Mouse (Mus musculus) intestine, embryonic 16.5 days (tissue): Measurements from ENCODE around the gene Gatm. TPM values are rescaled to one million over a fixed set of nuclear protein-coding genes. Genes with fewer than 3 reads are reported as not detected.

Experiments used
- ATAC-seq: fragments of 200-750 bp; cut with Nextera tagmentation; 2 replicates; pipeline ENCODE4 v1.8.0; 2017; ENCODE audit warnings: moderate TSS enrichment, moderate library complexity
- H3K27ac ChIP-seq: fragments of 300-500 bp; sonication (generic); 2 replicates; pipeline ENCODE4 v1.5.1; 2014; ENCODE audit warnings: mild to moderate bottlenecking, low read length
- H3K27me3 ChIP-seq: fragments of 300-500 bp; sonication (generic); replicated peaks from 2 replicates; pipeline ENCODE4 v1.6.1; 2014; ENCODE audit warnings: low read length, control low read depth, mixed read lengths; ENCODE audit not compliant: control insufficient read depth, insufficient read depth
- H3K36me3 ChIP-seq: fragments of 300-500 bp; sonication (generic); 2 replicates; pipeline ENCODE4 v1.6.1; 2014; ENCODE audit warnings: low read length, control low read depth; ENCODE audit not compliant: control insufficient read depth, insufficient read depth
- H3K4me1 ChIP-seq: fragments of 300-500 bp; sonication (generic); 2 replicates; pipeline ENCODE4 v1.6.1; 2014; ENCODE audit warnings: low read length, control low read depth, mixed read lengths; ENCODE audit not compliant: control insufficient read depth, insufficient read depth
- H3K4me2 ChIP-seq: fragments of 300-500 bp; sonication (generic); 2 replicates; pipeline ENCODE4 v1.6.1; 2014; ENCODE audit warnings: low read depth, low read length, control low read depth
- H3K4me3 ChIP-seq: fragments of 300-500 bp; sonication (generic); 2 replicates; pipeline ENCODE4 v1.5.1; 2014; ENCODE audit warnings: mild to moderate bottlenecking, low read length
- H3K9ac ChIP-seq: fragments of 300-500 bp; sonication (generic); 2 replicates; pipeline ENCODE4 v1.6.1; 2014; ENCODE audit warnings: low read depth, low read length
- H3K9me3 ChIP-seq: fragments of 300-500 bp; sonication (generic); 2 replicates; pipeline ENCODE4 v1.6.1; 2016; ENCODE audit warnings: low read length, control low read depth; ENCODE audit not compliant: control insufficient read depth
- WGBS: fragments of 180-500 bp; shearing (Covaris S2); extraction: QIAGEN DNeasy Blood & Tissue Kit; methylation state at CpG from one replicate; pipeline ENCODE4 v1.1.7; 2014; 5-methylcytosine and 5-hydroxymethylcytosine counted together
- polyA plus RNA-seq: library from polyadenylated mRNA; unstranded; fragments of >200 nt; fragmentation: Nextera tagmentation; extraction: Ambion mirVana; gene quantifications from 2 replicates; pipeline ENCODE4 v1.2.1, GENCODE M21; 2015

The Gatm gene
- polyA plus RNA-seq, 1 experiment from 2014 or later: 22.3 TPM

DNA sequence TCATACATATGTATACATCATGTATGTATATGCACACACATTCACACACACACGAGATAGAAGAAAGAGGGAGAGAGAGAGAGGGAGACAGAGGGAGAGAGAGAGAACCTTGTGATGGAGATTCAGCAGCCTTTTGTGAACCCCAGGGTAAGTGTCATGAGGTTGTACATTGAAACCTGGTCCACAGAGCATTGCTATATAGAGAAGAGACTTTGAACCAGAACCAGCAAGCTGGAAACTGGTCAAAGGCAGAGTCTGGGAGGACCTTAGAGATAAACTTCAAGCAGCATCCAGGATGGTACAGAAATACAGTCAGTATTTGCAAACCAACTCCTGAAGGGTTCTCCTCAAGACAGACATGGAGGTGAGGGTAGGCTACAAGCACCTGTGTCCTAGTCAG lies 20.8 kb downstream of the Gatm start:
- no peak for ATAC-seq
- 67% methylated on average over 1 of the region's 1 CpGs for WGBS
- H3K27ac ChIP-seq: no peak overlapping the region

DNA sequence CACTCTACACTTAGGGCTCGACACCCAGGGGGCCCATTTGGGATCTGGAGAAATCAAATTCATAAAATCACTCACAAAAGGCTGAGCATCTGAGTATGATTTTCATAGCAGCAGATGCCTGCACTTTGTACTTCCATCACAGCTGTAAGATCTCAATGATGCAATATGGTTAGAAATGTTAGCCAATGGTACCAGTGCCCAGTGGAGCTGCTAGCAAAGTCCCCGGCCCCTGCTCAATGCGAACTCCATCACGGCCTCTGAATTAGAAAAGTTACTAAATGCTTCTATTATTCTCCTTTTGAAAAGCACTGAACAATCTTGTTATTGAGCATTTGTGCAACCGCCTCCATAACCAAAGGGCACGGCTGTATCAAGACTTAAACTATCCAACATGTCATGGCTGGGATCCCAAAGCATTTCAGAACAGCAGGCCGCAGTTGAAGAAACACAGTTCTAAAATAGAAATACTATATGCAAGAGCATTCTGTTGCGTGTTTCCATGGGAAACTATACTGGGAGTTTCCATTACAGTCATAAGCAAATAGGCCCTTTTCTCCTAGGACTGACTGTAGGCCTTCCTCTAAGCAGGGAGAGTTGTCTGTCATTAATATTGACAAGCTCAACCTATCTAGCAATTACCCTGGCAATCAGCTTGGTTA lies 23.1 kb downstream of the Gatm start:
- Histone ChIP-seq H3K4me1 (peaks cover 3% of the 10 kb centered on the region; the same call in 1 of the 2 replicates), H3K9ac (no peak overlapping the region), H3K4me3 (no peak overlapping the region), H3K9me3 (no peaks in the 10 kb centered on the region), H3K36me3 (no peaks in the 10 kb centered on the region), H3K27me3 (no peaks in the 10 kb centered on the region), H3K27ac (no peak overlapping the region), H3K4me2 (no peak overlapping the region)
- no peak for ATAC-seq
- WGBS: 90% methylated on average over 8 of the region's 8 CpGs

More for the DNA sequence above, 20.8 kb downstream of the Gatm start:
- H3K4me1 ChIP-seq: peaks cover 3% of the 10 kb centered on the region; the same call in 1 of the 2 replicates
- no peaks in the 10 kb centered on the region for H3K36me3 ChIP-seq
- H3K27me3 ChIP-seq: no peaks in the 10 kb centered on the region
- no peak overlapping the region for H3K9ac ChIP-seq
- H3K4me2 ChIP-seq: no peak overlapping the region
- H3K4me3 ChIP-seq: no peak overlapping the region
- no peaks in the 10 kb centered on the region for H3K9me3 ChIP-seq

DNA sequence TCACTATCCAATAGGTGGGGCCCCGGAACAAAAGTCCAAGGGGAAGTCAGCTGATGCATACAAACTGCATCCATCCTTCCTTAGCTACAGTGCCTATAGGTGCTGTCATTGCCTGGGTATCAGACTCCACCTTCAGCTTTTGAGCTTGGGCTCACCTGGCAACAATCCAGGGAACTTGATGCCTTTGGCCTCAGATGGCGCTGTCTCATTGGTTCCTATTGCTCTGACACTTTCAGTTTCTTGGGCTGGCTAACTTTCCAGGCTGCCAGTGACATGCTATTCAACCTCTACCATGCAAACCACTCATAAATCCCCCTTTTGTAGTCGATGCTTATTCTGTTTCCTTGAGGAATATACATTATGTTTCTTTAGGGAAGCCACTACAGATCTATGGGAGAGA lies 24.8 kb downstream of the Gatm start:
- no peak overlapping the region for H3K4me3 ChIP-seq
- no peaks in the 10 kb centered on the region for H3K36me3 ChIP-seq
- H3K9ac ChIP-seq: no peak overlapping the region
- H3K9me3 ChIP-seq: no peaks in the 10 kb centered on the region
- peaks cover 3% of the 10 kb centered on the region; the same call in 1 of the 2 replicates for H3K4me1 ChIP-seq
- no peak overlapping the region for H3K27ac ChIP-seq
- no peaks in the 10 kb centered on the region for H3K27me3 ChIP-seq
- H3K4me2 ChIP-seq: no peak overlapping the region
- WGBS: 73% methylated on average over 3 of the region's 3 CpGs
- ATAC-seq: no peak

DNA sequence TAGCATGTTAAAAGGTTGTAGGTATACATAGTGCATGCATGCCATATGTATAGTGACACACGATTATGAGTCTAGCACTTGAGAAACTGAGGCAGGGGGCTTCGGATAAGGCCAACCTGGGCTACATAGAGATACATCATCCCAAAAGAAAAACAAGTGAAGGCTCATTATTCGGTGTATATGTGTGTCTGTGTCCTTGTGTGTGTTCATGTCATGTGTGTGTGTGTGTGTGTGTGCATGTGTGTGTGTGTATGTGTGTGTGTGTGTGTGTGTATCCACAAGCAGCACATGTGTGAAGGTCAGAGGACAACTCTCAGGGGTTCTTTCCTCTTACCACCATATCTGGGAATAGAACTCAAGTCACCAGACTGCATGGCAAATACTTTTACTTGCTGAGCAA lies 28.8 kb downstream of the Gatm start:
- Histone ChIP-seq H3K9me3 (no peaks in the 10 kb centered on the region), H3K9ac (no peak overlapping the region), H3K36me3 (no peaks in the 10 kb centered on the region), H3K4me1 (peaks cover 3% of the 10 kb centered on the region; the same call in 1 of the 2 replicates), H3K27ac (no peak overlapping the region), H3K27me3 (no peaks in the 10 kb centered on the region), H3K4me3 (no peak overlapping the region), H3K4me2 (no peak overlapping the region)
- 97% methylated on average over 3 of the region's 3 CpGs for WGBS
- ATAC-seq: no peak

DNA sequence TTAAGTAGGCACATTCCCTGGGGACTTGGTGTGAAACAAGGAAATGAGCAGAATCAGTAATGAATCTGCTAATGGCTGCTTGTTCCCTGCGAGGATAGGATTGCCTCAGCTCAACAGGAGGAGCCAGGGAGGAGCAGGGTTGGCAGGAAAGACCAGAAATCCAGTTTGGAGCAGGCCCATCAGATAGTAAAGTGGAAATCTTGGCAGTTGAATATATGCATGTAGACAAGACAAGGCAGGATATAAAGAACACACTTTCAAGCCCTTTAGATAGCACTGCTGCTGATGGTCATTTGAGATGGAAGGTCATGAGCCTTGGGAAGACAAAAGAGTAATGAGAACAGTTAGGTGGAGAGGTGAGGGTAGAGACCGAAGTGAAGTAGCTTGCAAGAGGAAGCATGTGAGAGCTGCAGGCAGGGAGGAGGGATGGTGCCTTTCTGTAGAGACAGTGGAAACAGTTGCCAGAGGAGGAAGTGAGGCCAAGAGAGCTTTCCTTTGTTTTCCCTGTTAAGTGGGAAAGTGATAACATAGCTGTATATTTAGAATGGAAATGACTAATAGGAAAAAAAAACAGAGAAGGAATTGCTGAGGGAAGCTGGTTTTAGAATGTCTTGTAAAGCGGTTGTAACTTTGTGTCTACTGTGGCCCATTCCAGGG lies 29.6 kb downstream of the Gatm start:
- no peak for ATAC-seq
- Histone ChIP-seq H3K9me3 (no peaks in the 10 kb centered on the region), H3K4me2 (no peak overlapping the region), H3K36me3 (no peaks in the 10 kb centered on the region), H3K4me3 (no peak overlapping the region), H3K27me3 (no peaks in the 10 kb centered on the region), H3K9ac (no peak overlapping the region), H3K27ac (0 out of 2 replicates have a peak overlapping the region, but pooled peaks have one; percentile 27), H3K4me1 (peaks cover 3% of the 10 kb centered on the region; the same call in 1 of the 2 replicates)
- 61% methylated on average over 3 of the region's 3 CpGs for WGBS

DNA sequence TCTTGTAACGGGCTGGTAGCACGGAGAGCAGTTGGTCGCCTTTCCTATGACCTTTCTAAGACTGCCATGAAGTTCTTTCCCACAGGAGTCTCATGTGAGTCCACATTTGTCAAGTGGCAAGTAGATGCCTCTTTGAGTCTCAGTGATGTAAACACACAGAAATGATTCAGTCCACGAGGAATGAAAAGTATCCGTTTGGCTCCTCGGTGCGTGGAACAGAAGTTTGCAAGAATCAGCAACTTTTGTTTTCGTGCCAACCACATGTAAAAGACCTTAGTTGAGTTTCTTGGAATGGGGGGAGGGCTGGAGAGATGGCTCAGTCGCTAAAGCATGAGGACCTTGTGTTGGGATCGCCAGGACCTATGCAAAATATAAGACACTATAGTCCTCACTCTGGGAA lies 30.7 kb downstream of the Gatm start:
- WGBS: 55% methylated on average over 10 of the region's 10 CpGs
- Histone ChIP-seq H3K27me3 (no peaks in the 10 kb centered on the region), H3K4me2 (no peak overlapping the region), H3K9ac (no peak overlapping the region), H3K36me3 (no peaks in the 10 kb centered on the region), H3K4me1 (no peaks in the 10 kb centered on the region), H3K9me3 (no peaks in the 10 kb centered on the region), H3K27ac (no peak overlapping the region), H3K4me3 (no peak overlapping the region)
- ATAC-seq: no peak

DNA sequence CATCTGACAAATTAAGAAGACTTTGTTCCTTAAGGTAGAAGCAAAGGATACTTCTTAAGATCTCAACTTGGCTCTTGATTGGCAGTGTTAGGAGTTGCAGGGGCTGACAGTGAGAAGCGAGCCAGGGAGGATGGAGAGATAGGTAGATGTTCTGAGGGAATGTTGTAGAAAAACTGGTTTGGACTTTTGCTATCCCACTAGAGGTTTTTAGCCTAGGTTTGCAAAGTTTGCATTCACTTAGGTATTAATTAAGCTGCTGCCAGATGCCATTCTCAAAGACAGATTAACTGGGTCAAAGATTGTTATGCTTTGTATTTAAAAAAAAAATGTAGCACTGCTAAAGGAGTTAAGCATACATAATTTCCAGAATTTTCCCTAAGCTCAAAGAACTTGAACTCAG lies 33.8 kb downstream of the Gatm start:
- no peak overlapping the region for H3K4me2 ChIP-seq
- no peak overlapping the region for H3K27ac ChIP-seq
- H3K9ac ChIP-seq: no peak overlapping the region
- ATAC-seq: no peak
- H3K4me1 ChIP-seq: no peaks in the 10 kb centered on the region
- no peaks in the 10 kb centered on the region for H3K27me3 ChIP-seq
- H3K9me3 ChIP-seq: no peaks in the 10 kb centered on the region
- 68% methylated on average over 1 of the region's 1 CpGs for WGBS
- H3K4me3 ChIP-seq: no peak overlapping the region
- H3K36me3 ChIP-seq: no peaks in the 10 kb centered on the region

DNA sequence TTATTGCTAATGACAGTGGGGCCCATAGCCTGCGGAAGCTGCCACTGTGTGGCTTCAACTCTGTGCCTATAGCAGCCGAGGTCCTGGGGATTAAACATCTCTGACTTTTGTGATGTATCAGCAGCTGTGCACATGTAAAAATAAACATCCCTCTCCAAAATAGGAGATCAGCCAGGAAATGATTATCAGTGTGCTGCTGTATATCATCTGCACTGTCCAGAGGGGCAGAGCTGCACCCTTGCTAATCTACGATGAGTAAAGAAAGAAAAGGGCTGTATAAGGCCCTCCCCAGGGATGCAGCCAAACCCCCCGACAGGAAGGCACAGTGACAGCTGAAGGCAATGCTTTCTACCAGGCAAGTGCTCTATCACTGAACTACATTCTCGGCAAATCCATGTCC lies 34.8 kb downstream of the Gatm start:
- 22% methylated on average over 5 of the region's 5 CpGs for WGBS
- 0 out of 2 replicates have a peak overlapping the region, but pooled peaks have one; percentile 13 for H3K4me2 ChIP-seq
- no peak overlapping the region for H3K4me3 ChIP-seq
- H3K36me3 ChIP-seq: no peaks in the 10 kb centered on the region
- H3K27me3 ChIP-seq: no peaks in the 10 kb centered on the region
- H3K9ac ChIP-seq: no peak overlapping the region
- no peaks in the 10 kb centered on the region for H3K4me1 ChIP-seq
- ATAC-seq: peak; percentile 38; the same call in 1 of the 2 replicates
- no peak overlapping the region for H3K27ac ChIP-seq
- H3K9me3 ChIP-seq: no peaks in the 10 kb centered on the region

DNA sequence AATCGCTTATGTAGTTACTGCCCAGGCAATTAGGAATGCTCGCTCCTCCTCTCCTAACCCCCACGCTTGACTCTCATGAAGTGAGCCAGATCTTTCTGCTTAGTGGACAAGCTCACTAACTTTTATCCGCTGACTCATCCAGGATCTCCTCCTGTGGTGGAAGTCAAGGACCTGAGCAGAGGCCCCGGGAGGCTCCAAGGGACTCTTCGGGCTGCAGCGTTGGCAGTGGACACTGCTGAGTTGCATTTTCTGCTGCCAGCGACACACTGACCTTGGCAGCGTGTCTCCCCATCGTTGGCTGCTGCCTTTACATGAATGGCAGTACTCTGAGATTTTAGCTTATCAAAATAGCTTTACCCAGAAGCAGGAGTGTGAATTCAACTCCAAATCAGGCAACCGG lies 35.6 kb downstream of the Gatm start:
- H3K27ac ChIP-seq: no peak overlapping the region
- no peak overlapping the region for H3K4me3 ChIP-seq
- no peaks in the 10 kb centered on the region for H3K9me3 ChIP-seq
- 70% methylated on average over 11 of the region's 11 CpGs for WGBS
- H3K27me3 ChIP-seq: no peaks in the 10 kb centered on the region
- H3K9ac ChIP-seq: no peak overlapping the region
- ATAC-seq: no peak
- no peak overlapping the region for H3K4me2 ChIP-seq
- no peaks in the 10 kb centered on the region for H3K4me1 ChIP-seq
- H3K36me3 ChIP-seq: no peaks in the 10 kb centered on the region
